Mouse (Mus musculus): ENCODE results near the gene Ankrd31.
A peak's percentile ranks its signal among the peaks of the same experiment; 100 is the strongest.
"Not testable (repeated sequence)": the region's sequence is repeated elsewhere in the genome, so short reads cannot be mapped to it uniquely, and the experiment has no call there.

The Ankrd31 gene

GRCm38 (mm10) chr13:96870742-96871141 lies 122.7 kb downstream of the Ankrd31 start:
- DNase-seq, result no peak

DNA sequence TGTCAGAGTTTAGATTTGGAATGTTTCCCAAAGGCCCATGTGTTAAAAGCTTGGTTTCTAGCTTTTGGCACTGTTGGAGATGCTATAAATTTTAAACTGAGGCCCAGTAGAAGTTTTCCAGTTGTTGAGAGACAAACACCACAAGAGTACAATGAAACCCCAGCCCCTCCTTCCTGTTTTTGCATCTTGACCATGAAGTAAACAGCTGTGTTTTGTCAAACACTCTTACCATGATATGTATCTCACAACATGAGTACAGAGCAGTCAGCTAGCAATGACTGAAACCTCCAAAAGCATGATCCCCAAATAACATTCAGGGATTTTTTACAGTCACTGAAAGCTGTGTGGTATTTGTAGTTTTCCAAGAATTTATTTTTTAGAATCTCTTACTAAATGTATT lies 126.0 kb downstream of the Ankrd31 start:
- DNase-seq, result no peak

DNA sequence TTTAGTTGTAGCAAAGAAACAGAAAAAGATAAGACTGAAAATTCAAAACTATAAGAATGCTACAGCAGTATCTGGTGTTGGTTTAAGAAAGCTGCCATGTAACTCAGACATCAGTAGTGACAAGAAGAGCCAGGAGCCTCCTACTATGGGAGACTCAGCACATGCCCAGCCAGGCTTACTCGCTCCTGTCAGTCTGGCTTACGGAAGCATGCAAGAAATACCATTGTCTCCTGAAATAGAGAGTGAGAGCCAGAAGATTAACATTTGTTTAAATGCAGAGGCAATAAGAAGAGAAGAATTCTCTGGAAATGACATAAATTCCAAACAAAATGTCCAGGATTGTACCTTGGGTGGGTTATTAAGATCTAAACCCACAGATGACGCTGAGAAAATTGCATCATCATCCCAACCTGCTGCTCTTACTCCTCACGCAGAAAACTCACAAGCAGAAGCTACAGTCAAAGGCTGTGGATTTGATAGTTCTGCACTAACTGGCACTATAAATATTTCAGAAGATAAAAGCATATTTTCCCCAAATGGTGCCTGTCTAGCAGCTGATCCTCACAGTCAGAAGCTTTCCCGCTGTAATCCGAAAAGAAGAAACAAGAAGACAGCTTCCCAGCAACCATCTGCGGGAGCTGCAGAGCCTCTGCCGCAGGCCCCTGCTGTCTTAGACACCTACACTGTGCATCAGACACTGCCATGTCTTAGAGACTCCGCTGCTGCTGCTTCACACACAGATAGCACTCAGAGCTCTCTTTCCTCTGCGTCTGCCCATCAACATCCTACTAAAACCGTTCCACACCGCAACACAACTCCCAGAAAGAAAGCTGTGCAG lies 130.4 kb downstream of the Ankrd31 start:
- no peak for DNase-seq

DNA sequence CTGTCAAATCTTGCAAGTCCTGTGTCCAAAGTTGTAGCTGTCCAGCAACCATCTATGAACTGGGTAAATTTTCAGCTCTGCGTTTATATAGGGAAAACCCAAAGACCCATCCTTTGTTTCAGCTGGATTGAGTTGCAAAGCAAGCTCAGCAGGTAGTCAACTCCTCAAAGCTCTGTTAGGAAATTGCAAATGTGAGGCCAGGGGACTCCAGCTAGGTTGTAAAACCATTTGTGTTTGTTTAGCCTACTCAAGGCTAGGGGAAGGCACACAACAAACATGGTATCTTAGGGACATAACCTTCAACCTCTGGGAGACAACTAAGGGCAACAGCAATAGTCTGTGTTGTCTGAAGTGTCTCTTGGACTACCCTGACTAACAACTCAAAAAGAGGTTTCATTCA lies 136.5 kb downstream of the Ankrd31 start:
- no peak for DNase-seq

DNA sequence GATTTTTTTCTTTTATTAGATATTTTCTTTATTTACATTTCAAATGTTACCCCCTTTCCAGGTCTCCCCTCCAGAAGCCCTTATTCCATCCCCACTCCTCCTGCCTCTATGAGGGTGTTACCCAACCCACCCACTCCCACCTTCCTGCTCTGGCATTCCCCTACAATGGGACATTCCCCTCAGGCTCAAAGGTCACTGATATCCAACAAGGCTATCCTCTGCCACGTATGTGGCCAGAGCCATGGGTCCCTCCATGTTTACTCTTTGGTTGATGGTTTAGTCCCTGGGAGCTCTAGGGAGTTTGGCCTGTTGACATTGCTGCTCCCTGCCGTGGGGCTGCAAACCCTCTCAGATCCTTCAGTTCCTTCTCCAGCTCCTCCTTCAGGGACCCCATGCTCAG lies 141.9 kb downstream of the Ankrd31 start:
- no peak for DNase-seq

- no peak for DNase-seq
These were observed 147.1 kb downstream of the Ankrd31 start for GRCm38 (mm10) chr13:96895144-96895543.

DNA sequence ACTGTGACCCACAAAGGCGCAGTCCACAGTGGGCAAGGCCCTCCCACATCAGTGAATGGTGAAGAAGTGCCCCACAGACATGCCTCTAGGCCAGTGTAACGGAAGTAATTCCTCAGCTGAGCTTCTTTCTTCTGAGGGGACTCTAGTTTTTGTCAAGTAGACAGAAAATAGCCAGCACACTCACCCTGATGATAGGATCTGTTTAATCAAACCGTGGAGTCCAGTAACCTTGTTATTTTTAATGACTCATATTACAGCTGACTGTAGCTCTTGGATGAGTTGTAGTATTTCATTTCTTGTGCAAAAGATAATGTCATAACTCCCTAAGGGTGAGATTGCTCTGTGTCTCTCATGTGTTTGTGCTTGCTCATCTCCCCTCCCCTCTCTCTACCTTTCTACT lies 158.6 kb downstream of the Ankrd31 start:
- DNase-seq, result no peak

GRCm38 (mm10) chr13:96911202-96911601 lies 163.1 kb downstream of the Ankrd31 start:
- no peak for DNase-seq

- DNase-seq, result not testable (repeated sequence)
These were observed 175.1 kb downstream of the Ankrd31 start for GRCm38 (mm10) chr13:96923134-96923533.

GRCm38 (mm10) chr13:96923999-96924961 lies 176.2 kb downstream of the Ankrd31 start, which contains the start of gene Gcnt4:
Gcnt4 (plus strand) TSS chr13:96924689.
- peak in 1 of 2 experiments; percentile 24 for DNase-seq

DNA sequence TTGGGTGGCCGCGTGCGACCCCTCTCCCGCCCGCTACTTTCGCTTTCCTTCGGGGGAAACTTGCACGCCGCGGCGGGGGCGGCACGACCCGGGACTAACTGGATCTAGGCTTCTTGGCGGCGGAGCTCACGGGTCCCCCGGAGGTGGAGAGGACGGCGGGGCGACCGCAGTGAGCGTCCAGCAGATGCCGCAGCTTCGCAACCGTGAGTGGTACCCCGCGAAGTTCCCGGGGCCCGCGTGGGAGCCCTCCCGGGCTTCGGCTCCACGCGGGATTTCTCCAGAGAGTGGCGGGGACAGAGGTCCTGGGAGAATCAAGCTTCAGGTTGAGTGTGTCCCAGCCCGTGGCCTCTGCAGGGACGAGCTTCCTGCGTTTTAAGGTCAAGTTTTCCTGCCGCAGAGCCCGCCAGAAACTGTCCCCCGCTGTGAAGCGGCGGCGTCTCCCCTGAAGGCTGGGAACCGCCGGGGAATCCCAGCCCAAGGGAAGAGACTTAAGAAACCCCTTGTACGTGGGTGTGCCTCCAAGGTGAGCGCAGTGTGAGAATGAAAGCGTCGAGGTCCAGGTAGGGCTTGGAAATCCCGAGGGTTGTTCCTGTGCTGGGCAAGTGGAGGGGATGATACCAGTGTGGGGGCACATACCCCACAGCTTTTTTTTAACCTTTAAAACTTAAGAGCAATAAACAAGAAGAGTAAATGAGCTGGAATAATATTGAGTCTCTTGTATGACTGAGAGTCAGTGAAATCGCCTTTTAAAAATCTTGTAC lies 177.1 kb downstream of the Ankrd31 start:
- DNase-seq, result peak in 1 of 2 experiments; percentile 15

DNA sequence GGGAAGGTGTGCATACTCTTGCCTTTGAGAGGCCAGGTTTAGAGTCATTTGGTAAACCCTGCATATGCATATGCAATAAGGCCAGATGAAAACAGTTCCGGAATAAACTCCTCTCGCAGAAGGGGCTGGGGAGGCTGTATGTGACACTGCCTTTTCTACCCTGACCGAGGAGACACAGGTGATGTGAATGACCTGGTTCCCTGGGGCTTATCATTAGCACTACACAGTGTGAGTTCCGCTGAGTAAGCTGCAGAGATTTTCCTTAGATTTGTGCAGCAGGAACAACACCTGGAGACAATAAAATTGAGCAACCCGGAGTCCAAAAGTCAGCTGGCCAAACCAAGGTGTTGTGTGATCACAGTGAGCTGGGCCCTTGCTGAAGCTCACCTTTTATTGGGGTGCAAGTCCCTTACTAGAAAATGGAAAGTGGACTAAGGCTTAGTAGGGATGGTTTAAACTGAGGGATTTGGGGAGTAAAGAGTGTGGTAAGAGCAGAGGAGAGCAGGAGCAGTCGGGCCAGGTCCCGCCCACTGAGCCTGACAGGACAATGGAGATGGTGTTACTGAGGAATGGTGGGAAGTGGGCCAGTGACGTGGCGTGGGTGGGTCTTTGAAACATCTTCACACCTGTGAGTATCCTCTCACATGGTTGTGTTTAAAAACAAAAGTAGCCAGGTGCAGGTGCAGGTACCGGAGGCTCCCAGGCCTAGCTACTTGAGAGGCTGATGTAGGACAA lies 178.1 kb downstream of the Ankrd31 start:
- no peak for DNase-seq

GRCm38 (mm10) chr13:96927781-96928180 lies 179.7 kb downstream of the Ankrd31 start:
- no peak for DNase-seq

GRCm38 (mm10) chr13:96928432-96929039 lies 180.5 kb downstream of the Ankrd31 start:
- DNase-seq, result no peak

- no peak for DNase-seq
These were observed 184.7 kb downstream of the Ankrd31 start for GRCm38 (mm10) chr13:96932745-96933144.

DNA sequence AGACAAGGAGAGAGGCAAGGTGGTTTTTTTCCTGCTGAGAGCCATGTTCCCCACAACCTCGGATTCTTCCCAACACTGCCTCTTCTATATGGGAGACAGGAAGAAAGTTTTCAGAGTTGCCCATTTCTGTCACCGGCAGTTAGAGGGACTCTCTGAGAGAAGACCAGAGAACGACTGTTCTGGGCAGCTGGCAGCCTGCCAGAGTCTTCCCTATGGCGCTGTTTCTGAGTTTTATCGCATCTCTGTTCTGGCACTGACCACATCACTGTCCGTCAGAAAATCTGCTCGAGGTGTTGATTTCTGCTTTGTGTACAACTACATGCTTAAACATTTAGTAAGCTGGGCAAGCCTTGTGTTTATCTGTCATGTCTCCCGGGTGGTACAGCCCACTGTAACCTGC lies 185.3 kb downstream of the Ankrd31 start:
- peak in 1 of 2 experiments; percentile 28 for DNase-seq

- no peak for DNase-seq
These were observed 188.2 kb downstream of the Ankrd31 start for GRCm38 (mm10) chr13:96936173-96936777.

- DNase-seq, result no peak
These were observed 189.0 kb downstream of the Ankrd31 start for GRCm38 (mm10) chr13:96937059-96937558.

DNA sequence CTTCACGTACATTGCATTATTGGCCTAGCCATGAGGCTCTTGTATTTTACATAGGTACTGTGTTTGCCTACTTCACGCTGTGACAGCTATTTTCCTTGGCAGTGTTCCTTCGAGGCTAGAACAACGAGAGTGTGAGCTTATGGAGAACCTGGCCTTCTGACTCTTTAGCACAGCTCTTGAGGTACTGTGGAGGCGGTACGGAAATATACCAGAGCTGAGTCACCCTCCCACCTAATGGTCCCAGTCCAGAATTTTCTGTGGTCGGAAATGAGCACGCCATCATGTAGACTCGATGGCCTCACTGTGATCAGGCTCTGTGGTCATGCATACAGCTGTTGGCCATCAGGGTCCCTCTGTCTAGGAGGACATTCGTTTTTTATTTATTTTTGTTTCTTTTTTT lies 191.6 kb downstream of the Ankrd31 start:
- no peak for DNase-seq

DNA sequence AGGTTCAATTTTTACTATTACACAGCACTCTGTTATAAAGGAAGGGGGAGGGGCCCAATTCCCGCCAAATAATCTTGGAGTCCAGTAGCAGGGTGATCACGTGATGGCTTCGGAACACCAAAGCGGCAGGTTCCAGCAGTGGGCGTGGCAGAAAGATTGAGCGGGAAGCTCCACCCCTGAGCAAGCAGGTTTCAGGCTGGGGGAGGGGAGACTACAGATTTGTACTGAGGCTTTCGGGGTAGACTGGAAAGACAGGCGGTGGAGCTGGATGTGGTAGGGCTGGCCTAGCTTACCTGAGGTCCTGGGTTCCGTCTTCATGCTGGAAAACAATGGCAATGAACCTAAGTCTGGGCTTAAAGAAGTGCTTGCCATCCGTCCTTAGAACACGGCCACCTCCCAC lies 193.4 kb downstream of the Ankrd31 start:
- not testable (repeated sequence) for DNase-seq

DNA sequence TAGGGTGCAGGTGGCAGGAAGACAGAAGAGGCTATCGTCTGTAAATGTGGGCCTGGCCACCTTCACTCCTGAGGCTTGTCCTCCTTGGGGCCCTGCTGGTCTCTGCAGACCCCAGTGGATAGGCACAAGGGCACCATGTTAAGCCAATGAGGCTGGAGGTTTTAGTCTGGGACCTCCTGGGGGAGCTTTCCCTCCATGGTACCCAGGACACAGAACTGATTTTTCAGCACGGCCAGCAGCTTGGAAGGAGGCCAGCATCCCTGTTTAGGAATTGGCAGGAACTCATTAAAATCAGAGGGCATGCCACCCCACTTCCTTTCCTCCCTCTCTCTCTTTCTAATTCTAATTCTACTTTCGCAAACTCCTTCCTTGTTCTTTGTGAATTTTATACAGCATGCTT lies 195.5 kb downstream of the Ankrd31 start:
- DNase-seq, result peak in 1 of 2 experiments; percentile 50

Measured in cerebellum, postnatal 25 days (tissue).